Mouse (Mus musculus) inflammation-experienced regulatory T-cells, adult 16 weeks (primary cell): ENCODE measurements around the gene Evi5l. TPM values are rescaled to one million over a fixed set of nuclear protein-coding genes. Genes with fewer than 3 reads are reported as not detected.

Source experiments
- polyA plus RNA-seq: library from polyadenylated mRNA; unstranded; fragments of 100-300 nt; shearing (Covaris generic); gene quantifications from one replicate; pipeline ENCODE4 v1.2.1, GENCODE M21; 2017

The Evi5l gene
- 19.4 TPM for polyA plus RNA-seq

GRCm38 (mm10) chr8:4165852-4166751 is at the start of gene Evi5l:
TSS of gene Evi5l (plus strand) at chr8:4166567.

DNA sequence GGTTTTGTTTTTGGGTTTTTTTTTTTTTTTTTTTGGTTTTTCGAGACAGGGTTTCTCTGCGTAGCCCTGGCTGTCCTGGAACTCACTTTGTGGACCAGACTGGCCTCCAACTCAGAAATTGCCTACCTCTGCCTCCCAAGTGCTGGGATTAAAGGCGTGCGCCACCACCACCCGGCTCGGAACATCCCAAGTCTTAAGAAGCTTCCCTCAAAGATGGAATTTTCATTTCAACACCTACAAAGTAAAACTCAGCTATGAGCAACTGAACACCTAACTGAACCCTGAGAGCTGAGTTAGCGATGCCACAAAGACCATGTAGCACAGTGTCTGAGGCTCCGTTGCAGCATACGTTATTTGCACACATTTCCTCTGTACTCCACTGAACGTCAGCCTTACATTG is 32.6 kb upstream of the Evi5l start, which contains the start of gene Cd209g:
TSS of gene Cd209g (plus strand) at position 301 of the 400 bp plus-strand sequence.

GRCm38 (mm10) chr8:4216791-4217621 is 50.6 kb downstream of the Evi5l start, which contains the start of gene Prr36:
TSS of gene Prr36 (minus strand) at chr8:4217459.

DNA sequence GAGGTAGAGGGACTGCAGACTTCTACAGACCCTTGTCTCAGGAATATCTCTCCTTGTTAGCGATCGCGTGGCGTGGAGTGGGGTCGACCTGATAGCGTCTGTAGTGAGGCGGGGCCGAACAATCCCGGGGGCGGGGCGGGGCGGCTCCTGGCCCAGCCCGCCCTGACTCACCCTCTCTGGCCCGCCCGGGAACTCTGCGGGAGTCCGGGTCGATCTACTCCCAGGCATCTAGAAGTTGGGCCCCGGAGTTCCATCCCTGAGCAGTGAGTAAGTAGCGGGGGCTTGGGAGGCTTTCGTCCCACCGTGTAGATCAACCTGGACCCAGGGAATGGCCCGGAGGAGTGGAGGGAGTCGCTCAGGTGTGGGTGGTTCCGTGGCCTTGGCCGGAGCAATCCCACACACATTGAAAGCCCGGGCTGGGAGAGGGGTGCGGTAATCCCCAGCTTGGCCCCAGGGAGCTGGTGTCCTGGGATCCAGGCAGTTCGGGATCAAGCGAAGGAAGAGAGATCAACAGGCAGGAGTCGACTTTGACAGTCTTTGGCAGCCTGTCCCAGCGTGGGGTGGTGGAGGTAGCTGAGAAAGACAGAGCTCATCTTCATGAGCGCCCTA is 60.5 kb downstream of the Evi5l start, which contains the start of gene Lrrc8e:
TSS of gene Lrrc8e (plus strand) at position 89 of the 609 bp plus-strand sequence.

DNA sequence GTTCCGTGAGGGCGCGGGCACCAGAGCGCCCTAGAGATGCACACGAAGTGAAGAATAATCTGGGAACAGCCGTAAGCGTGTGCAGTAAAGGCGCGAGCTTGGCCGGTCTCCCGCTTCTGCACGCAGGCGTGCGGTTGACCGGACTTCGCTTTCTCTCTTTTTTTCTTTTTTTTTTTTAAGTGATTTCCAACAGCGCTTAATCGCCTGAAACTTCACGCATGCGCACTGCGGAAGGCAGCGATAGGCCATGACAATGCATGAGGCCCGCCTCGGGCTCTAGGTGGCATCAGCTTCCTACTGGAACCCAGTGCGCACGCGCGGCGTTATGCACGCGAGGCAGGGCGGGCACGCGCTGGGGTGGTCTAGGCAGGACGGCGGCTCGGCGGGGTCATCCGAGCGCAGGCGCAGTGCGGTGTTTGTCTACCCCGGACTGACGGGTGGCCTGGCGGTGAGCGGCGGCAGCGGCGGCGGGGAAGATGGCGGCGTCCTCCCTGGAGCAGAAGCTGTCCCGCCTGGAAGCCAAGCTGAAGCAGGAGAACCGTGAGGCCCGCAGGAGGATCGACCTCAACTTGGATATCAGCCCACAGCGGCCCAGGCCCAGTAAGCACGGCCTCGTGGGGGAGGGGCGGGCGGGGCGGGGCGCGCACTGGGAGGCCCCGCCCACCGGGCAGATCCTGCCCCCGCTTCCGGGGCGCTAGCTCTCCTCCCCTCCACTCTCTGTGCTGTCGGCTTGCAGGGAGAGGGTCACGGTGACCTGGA is 72.2 kb downstream of the Evi5l start, which contains the start of the genes Map2k7 and Gm49320:
TSS of gene Map2k7 (plus strand) at position 307 of the 759 bp plus-strand sequence.
TSS of gene Gm49320 (plus strand) at position 432 of the 759 bp plus-strand sequence.

DNA sequence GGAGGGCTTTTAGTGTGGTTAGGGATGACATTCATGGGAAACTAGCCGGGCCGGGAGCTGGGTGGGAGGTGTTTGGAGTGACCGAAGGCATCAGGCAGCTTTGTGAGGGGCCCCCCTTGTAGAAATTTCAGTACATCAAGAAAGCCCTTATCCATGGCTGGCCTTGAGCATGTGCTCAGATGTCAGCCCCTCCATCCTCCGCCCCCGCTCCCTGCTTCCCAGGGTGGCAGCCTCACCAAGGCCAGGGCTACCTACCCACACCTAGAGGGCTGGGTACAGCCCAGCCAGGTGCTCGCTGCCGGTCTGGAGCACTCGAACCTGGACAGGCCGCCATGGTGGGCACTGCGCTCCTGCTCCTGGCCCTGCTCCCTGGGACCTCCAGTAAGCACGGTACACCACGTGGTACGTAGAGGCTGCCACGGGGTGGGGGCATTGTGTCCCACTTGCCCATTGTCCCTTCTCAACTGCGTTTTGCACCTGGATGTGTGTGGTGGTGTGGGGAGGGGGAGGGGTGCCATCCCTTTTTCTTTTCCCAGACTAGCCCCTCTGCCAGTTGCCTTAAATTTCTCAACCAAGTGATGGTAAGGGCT is 81.7 kb downstream of the Evi5l start, which contains the start of gene Tgfbr3l:
TSS of gene Tgfbr3l (plus strand) at position 264 of the 590 bp plus-strand sequence.

DNA sequence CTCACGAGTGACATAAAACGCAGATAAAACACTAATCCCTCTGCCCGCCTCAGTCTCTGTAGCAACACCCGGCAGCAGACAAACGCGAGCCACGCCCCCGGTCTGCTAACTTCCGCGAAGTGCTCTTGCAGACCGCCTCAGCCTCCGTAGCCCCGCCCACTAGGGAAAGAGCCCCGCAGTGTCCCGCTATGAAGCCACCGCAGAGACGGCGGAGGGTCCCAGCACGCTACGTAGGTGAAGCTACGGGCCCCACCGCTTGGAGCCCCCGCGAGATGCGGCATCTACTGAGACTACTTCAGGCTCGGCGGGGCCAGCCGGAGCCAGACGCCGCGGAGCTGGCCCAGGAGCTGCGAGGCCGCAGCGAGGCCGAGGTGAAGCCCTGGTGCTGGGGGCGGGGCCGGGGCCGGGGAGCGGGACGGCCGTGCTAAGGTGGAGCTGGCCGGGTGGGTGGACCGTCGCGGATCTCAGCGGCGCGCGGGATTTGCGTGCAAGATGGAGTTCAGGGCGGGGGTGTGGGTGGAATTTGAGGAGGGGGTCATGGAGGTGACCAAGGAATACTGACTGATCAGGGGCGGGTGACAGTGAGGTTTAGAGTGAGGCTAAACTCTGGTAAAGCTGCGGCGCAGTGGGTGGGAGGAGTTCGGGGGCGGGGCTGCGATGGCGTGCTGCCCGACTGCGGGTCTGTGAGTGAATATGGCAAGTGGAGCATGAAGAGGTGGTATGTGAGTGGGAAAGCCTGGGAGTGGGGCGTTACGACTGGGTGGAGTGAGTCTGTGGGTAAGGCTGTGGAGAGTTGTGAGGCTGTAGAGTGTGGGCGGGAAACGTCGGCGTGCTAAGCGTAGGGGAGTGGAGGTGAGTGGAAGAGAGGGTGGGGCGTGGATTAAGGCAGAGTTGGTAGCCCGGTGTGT is 86.8 kb downstream of the Evi5l start, which contains the start of gene Snapc2:
TSS of gene Snapc2 (plus strand) at position 147 of the 908 bp plus-strand sequence.

DNA sequence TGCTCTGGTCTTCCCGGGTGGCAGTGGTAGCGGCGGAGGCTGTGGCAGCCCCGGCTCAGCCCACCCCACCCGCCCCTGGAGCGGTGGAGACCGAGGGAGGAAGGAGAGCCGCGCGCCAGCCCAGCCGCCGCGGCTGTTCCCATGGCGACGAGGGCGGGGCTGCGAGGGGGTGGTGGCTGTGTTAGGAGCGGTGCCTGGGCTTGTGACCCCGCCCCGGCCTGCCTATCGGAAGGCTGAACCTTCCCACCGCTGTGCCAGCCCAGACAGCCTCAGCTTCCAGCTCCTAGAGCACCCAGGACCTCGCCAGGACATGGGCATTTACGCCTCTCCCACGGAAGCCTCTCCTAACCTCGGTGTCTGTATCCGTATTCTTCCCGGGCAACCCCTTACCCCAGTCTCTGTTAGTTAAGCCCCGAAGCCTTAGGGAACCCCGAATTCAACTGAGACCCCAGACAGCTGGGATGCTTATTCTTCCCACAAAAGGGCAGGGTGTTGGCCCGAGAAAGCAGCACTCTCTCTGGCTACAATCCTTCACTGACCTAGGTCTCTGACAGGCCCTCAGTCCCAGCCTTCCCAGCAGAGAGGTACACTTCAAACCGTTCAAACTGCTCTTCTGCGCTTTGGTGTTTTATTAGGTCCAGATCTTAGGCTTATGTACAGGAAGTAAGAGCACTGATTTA is 92.9 kb downstream of the Evi5l start, which contains the start of gene Ctxn1:
TSS of gene Ctxn1 (minus strand) at position 150 of the 680 bp plus-strand sequence.

Other genes with a start within 250 kb of the Evi5l start
- not detected for gene Cd209b, start 239.7 kb upstream of the Evi5l start, polyA plus RNA-seq
- 0.37 TPM for gene Cd209c, start 211.8 kb upstream of the Evi5l start, polyA plus RNA-seq
- gene Cd209f, start 60.7 kb upstream of the Evi5l start, polyA plus RNA-seq: not detected
- gene Cd209g, start 32.5 kb upstream of the Evi5l start, polyA plus RNA-seq: not detected
- gene Prr36, start 50.9 kb downstream of the Evi5l start, polyA plus RNA-seq: 0.29 TPM
- 0.29 TPM for gene Lrrc8e, start 60.3 kb downstream of the Evi5l start, polyA plus RNA-seq
- 74.4 TPM for gene Map2k7, start 72.2 kb downstream of the Evi5l start, polyA plus RNA-seq
- 0.82 TPM for gene Gm49320, start 72.3 kb downstream of the Evi5l start, polyA plus RNA-seq
- gene Tgfbr3l, start 81.6 kb downstream of the Evi5l start, polyA plus RNA-seq: 10.4 TPM
- gene Snapc2, start 86.5 kb downstream of the Evi5l start, polyA plus RNA-seq: 33.3 TPM
- gene Ctxn1, start 92.7 kb downstream of the Evi5l start, polyA plus RNA-seq: 0.40 TPM
- 62.2 TPM for gene Timm44, start 109.3 kb downstream of the Evi5l start, polyA plus RNA-seq
- gene Ccl25, start 158.6 kb downstream of the Evi5l start, polyA plus RNA-seq: 15.7 TPM
- gene Elavl1, start 158.8 kb downstream of the Evi5l start, polyA plus RNA-seq: 18.7 TPM